Mouse (Mus musculus): Measurements from ENCODE around the gene Aamp.
A peak's percentile ranks its signal among the peaks of the same experiment; 100 is the strongest.
"Not testable (repeated sequence)": the region's sequence is repeated elsewhere in the genome, so short reads cannot be mapped to it uniquely, and the experiment has no call there.

The Aamp gene

DNA sequence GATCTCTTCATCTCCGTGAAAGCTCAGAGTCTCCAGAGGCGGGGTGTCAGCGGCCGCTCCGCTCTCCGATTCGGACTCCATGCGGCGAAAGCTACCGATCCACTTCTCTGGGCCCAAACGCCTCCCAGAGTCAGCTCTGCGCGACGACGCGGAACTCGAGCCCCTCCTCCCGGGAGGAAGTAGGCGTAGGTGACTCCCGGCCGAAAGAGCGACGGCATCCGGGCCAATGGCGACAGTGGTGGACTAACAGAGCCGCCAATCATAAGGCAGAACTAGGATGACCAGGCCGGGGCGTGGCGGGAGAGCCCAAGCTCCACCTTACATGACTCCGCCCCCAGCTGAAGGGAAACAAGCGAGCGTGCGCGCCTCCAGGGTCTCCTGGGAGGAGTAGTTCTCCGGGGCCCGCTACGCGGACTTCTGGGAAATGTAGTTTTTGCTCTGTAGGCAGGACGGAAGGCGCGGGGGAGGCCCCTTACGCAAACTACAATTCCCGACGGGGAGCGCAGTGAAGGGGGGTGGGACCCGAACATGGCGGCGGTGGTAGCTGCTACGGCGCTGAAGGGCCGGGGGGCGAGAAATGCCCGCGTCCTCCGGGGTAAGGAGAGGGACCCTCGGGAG is at the start of gene Aamp, which contains the start of gene Pnkd:
Gene Aamp (minus strand): TSS at position 196 of the 618 bp plus-strand sequence.
Gene Pnkd (plus strand): TSS at position 388 of the 618 bp plus-strand sequence.
- peak; percentile 100 for DNase-seq (ENCODE audit: low spot score in 2 of 2)

DNA sequence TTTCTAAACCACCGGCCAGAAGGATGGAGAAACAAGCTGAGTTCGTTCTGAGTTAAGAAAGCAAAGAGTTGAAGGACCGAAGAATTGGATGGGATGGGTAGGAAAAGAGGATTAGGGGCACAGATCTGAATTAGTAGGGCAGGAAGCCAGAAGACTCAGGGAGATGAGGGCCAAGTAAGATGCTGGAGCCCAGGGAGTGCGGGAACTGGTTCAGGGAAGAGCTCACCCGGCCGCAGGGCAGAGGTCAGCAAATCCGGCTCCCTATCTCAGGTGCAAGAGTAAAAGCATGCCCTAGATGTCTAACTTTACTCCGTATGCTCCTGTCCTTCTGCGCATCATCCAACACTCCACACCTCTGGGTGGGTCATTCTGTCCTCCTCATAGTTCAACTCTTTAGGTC is 48.4 kb upstream of the Aamp start:
- DNase-seq (ENCODE audit: low spot score in 2 of 2), result no peak

DNA sequence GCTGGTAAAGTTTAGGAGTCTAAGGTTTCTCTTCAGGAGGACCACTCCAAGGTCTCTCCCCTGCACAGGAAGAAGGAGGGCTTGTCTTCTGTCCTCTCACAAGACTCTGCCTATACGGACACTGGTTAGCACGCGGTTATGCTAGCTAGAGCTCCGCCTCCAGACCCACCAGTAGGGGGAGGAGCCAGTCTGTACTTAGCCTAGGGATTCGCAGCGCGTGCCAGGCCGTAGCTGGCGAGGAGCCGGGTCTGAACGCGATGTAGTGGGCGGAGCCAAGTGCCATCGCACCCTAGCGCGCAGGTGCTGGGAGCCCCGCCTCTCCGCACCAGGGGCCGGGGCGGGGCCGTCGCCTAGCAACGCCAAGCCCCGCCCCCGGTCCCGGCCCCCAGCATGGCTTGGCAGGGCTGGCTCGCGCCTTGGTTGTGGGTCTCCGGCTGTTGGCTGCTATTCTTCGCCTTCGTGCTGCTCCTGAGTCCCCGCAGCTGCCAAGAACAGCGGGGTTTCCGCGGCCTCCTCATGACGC is 47.8 kb upstream of the Aamp start:
- DNase-seq (ENCODE audit: low spot score in 2 of 2), result peak; percentile 89 to 91

DNA sequence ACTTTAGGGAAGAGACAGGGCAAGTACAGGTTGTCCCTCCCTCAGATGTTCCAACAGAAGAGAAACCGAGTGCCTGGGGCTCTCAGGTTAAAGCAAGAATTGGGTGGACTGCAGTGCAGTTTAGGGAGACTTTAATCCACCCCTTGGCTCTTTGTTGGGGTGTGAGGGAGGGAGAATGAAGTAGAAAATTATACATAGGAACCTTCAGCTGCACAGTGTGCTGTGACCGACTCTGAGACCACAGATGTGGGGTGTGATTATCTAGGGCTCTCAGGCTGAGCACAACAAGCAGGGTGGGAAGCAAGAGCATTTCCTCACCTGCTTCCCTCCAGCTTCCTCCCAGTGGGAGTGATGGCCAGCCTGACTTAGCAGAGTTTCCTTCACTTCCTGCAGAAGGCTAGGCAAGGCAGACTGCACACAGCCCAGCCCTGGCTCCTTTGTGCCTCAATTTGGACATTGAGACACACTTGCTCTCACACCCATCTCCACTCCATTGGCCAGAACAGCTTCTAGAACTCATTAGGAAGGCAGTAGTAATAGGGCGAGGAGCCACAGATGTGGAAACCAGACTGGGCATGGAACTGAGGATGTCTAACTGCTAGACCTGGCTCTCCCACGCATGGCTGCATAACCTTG is 46.6 kb upstream of the Aamp start:
- DNase-seq (ENCODE audit: low spot score in 2 of 2), result no peak

DNA sequence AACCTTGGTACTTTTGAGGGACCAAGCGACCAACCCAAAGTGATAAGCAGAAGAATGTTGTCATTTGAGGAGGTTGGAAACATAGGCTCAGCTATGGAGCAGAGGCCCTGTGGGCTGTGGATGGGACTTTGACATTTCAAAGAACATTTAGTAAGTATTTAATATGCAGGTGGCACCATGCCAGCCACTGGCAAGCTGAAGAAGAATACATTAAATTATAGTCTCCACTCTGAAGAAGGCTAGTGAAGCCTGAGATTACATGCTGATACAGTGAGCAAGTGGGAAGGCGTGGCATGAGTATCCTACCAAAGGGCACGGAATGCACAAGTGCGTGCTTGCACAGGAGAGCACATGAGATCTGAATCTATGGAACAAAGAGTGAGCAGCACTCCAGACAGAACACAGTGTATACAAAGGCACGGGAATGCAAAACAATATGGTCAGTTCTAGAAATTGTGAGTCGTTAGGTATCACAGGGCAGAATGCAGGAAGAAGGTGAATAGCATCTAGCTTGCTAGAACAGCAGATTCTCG is 45.4 kb upstream of the Aamp start:
- no peak for DNase-seq (ENCODE audit: low spot score in 2 of 2)

DNA sequence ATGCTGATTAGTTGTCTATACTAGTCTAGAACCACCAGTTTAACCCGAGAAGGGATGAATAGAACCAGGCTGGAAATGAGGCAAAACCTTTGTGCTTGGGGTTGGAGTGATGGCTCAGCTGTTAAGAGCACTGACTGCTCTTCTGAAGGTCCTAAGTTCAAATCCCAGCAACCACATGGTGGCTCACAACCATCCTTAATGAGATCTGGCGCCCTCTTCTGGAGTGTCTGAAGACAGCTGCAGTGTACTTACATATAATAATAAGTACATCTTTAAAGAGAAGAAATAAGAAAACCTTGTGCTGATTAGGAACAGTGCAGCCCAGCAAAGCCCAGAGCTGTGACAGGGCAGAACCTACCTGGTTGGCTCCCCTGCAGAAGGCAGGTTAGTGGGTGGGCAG is 42.4 kb upstream of the Aamp start:
- not testable (repeated sequence) for DNase-seq (ENCODE audit: low spot score in 2 of 2)

DNA sequence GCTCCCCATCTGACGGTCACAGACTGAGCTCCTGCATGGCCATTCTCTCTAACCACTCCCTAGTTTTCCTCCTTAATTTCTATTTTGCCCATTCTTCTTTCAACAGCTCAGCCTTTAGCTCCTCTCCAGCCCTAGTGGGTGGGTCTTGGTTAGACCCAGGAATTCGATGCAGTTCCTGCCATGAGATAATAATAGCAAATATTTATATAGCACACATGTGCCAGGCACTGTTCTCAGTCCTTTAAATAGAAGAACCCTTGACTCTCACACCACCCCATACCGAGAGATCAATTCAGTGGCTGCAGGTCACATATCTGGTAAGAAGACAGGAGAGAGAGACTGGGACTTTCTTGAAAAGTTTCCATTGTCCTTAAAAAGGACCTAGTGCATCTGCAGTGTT is 36.9 kb upstream of the Aamp start:
- DNase-seq (ENCODE audit: low spot score in 2 of 2), result no peak

DNA sequence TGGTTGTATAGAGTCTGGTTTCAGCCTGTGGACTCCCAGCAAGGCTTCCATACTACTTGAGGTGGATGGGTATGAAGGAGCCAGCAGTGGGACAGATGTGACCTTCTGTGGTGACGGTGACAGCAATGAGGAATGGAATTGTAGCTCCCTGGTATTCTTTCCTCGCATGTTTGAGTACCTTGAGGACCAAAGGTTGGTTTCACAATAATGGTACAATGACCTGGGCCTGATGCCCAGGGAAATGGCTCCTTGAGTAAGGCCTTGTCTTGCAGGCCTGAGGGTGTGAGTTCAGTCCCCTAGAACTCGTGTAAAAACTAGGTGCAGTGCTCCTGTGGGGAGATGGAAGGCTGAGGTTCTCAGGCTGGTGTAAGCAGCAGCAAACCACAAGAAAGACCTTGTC is 34.2 kb upstream of the Aamp start:
- no peak for DNase-seq (ENCODE audit: low spot score in 2 of 2)

DNA sequence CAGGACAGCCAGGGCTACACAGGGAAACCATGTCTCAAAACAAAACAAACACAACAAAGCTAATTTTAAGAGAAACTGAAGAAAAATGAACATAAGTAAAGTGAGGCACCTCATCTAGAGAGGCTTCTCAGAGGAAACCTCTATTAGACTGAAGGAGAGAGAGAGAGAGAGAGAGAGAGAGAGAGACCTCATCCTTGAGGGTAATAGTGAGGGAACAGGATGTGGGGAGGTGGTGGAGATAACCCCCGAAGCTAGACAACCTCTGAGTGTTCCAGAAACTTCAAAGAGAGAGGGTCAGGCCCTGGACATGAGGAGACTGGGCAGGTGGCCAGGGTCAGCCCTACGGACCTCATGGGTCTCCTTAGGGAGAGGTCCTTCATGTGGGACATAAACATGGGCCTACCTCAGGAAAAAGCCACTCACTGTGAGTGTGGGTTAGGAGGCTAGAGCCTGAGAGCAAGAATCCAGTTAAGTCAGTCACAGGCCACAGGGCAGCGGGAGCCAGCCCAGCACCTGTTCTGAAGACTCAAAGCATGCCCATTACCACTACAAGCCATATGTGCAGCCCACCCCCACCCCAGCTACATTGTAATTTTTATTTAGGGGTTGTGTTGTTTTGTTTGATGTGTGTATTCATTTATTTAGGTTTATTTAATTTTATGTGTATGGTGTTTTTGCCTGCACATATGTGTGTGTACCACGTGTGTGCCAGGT is 31.7 kb upstream of the Aamp start:
- DNase-seq (ENCODE audit: low spot score in 2 of 2), result no peak

DNA sequence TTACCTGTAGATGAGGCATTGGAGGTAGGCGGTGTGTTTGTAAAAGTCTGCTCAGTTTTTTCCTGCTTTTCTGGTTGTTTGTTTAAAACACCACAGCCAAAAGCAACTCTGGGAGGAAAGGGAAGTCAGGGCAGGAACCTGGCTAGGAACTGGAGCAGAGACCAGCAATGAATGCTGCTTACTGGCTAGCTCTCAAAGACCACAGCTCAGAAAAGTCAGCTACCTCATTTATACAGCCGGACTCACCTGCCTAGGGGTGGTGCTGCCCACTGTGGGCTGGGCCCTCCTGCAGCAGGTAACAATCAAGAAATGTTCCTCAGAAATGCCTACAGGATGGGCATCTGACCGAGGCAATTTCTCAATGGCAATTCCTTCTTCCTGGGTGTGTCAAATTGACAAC is 30.3 kb upstream of the Aamp start:
- DNase-seq (ENCODE audit: low spot score in 2 of 2), result no peak

DNA sequence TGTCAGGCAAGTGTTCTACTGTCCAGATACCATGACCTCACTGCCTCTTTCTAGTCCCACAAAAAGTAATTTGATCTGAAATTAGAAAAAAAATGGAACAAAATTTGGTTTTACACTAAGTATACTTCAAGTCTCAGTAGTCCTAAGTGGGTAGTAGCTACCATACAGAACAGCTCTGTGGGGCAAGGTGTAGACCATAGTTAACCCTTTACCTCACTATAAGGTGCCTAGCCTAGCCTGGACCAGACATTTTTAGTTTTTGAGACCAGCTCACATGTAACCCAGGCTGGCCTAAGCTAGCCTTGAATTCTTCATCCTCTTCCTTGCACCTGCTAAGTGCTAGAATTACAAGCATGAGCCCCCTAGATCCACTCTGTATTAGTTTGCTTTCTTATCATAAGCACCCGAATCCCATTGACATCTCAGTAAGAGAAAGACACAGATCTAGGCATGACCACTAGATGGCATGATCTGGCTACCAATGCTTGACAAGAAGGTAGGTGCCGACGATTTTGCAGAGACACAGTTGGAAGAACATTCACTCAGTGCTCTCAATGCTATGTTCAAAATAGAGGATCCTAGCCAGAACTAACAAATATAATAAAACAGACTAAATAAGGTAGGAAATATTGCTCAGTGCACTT is 28.6 kb upstream of the Aamp start:
- peak; percentile 53 to 69 for DNase-seq (ENCODE audit: low spot score in 2 of 2)

DNA sequence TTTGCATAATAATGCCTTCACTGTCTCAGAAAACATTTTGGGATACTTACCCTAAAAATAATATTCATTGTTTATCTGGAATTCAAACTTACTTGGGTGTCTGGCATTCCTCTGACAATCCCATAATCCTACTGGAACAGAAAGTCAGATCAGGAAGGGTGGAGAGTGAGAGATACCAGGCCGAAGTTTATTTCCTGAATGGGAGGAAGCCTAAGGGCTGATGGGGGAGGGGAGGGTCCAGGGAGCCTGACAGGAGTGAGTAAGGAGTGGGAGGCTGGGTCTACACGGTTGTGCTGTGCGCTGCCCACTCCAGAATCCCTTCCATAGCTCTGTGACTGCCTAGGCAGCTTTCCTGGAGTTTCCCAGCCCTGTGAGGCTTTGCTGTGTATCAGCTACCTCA is 25.2 kb upstream of the Aamp start:
- no peak for DNase-seq (ENCODE audit: low spot score in 2 of 2)

DNA sequence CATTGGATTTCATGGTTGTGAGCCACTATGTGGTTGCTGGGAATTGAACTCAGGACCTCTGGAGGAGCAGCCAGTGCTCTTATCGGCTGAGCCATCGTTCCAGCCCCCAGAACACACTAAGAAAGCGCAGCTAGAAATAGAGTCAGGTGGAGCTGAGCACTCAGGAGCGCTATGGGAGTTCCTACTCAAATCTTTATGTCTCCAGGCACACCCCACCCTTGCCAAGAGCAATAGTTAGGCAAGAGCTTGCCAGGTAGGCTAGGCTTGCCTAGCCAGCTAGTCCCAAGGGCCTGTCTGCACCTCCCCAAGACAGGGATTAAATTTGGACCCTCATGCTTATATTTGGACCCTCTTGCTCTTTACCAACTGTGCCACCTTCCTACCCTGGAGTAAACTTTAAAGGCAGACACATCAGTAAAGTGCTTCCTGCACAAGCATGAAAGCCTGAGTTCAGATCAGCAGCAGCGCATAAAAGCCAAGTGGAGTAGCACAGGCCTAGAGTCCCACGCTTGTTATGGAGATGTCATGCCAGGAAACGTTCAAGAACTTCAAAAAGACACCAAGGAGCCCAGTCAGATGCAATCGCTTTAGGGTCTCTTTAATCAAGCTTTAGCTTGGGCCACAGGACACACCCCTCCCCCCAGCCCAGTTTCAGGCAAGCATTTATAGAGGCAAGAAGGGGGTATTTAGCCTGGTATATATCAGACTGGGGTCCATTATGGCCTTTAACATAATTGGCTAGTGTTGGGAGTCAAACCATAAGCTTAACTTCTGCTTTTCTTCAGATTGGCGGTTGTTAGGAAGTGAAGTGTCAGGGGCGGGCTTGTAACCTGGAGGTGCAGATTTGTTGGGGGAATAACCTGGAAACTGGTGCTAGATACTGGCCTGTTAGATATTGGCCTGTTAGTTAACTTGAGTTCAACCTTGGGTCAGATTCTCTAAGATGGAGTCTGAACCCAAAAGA is 23.7 kb upstream of the Aamp start:
- DNase-seq (ENCODE audit: low spot score in 2 of 2), result no peak

DNA sequence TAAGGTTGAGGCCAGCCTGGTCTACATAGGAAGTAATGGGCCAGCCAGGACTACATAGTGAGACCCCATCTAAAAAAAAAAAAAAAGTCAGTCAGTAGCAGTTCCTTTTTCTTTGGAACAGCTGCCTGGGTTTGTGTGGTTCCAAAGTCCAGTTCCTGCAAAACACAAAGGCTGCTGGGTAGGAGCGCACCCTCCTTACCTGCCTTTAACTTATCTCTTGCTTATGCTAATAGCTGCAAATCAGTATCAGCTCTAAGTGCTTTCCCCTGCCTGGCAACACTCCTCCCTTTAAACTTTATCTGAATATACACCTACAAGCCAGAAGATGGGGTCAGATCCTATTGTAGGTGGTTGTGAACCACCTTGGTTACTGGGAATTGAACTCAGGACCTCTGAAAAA is 22.6 kb upstream of the Aamp start:
- DNase-seq (ENCODE audit: low spot score in 2 of 2), result no peak

DNA sequence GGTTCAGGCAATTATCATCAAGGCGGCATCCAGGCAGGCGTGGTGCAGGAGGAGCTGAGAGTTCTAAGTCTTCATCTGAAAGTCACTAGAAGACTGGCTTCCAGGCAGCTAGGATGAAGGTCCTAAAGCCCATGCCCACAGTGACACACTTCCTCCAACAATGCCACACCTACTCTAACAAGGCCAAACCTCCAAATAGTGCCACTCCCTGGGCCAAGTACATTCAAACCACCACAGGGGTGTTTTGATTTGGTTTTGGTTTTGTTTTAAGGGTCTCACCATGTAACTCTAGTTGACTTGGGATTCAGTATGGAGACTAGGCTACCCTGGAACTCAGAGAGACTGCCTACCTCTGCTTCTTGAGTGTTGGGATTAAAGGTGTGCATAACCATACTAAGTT is 21.0 kb upstream of the Aamp start, which contains the start of gene Tmbim1:
Gene Tmbim1 (minus strand): TSS at position 101 of the 400 bp plus-strand sequence.
- no peak for DNase-seq (ENCODE audit: low spot score in 2 of 2)

DNA sequence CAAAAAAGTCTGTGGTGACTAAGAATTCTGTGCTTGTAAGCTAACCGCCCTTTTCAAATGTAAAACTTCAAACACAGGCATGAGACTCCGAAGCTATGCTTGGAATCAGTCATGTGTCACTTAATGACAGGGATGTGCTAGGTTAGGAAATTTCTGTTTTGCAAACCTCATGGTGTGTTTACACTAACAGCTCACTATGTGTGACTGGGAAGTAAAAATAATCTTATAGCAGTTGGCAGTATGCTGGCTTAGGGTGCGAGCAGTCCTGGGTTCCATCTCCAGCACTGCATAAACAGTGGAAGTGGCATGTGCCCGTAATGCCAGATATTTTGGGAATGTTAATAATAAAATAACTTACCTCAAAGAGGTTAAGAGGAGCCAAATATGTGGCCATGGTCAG is 20.4 kb upstream of the Aamp start:
- no peak for DNase-seq (ENCODE audit: low spot score in 2 of 2)

DNA sequence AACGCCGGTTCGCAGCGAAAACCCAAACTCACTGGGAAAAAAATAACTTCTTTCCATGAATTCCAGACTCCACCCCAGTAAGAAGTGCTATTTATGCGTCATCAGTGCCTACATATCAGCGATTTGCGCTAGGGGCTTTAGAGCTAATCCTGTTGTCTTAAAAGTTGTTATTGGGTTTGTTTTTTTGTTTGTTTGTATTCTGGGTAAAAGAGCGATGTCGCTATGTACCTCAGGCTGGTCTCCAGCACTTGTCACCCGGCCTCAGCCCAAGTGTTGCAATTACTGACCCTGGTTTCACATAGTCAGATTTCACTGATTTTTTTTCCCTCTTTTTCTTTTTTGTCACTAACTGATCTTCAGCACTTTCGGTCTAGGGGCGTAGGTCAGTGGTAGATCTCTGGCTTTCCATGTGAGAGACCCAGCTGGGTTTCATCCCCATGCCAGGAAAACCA is 19.8 kb upstream of the Aamp start:
- DNase-seq (ENCODE audit: low spot score in 2 of 2), result no peak

DNA sequence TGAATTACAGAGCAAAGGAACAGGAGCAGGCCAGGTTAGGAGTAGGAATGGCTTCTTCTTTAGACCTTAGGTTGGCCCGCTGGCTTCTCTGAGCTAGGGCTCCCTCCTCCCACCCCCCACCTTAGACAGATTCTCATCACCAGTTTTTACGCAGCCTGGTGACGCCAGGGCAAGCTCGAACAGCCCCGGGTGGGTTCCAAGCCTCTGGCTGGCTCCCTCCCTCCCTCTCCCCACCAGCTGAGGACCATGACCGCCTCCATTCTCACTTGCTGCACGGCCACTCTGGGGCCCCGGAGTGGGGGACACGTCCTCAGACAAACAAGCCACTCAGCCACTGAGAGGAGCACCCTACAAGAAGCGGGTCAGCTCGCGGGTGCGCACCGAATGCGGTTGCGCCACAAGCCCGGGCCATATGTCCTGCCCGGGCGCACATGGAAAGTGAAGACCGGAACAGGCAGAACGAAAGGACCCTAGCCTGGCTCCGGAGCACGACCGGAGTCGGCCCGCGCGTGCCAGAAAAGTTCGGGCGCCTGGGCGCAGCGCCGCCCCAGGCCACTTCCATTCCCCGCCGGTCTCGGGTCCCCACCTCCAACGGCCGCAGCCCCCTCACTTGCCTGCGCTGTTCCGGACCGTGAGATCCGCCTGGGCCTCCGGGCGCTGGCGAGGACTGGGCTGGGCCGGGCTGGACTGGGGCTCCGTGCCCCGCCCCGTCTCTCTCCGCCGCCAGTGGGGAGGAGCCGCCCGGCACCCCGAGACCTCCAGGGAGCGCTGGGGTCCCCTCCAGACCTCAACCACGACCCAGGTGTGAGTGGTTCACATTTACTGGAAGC is 19.2 kb upstream of the Aamp start:
- DNase-seq (ENCODE audit: low spot score in 2 of 2), result peak; percentile 30 to 47

DNA sequence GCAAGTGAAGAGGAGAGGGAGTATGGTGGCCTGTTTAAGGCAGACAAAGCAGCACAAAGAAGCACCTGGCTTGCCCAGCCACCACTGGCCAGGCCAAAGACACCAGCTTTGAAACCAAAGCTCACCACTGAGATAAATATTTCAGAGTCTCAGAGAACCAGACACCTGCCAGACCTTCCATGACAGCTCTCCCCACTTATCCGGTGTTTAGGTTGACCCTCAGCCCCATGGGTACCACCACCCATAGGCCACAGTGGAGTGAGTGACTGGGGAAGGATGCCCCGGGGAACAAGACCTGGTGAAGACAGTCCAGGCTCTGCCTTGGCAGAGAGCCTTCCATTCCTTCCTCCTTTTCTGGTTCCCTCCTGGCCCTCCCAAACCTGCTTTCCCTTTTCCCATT is 18.3 kb upstream of the Aamp start:
- DNase-seq (ENCODE audit: low spot score in 2 of 2), result no peak

DNA sequence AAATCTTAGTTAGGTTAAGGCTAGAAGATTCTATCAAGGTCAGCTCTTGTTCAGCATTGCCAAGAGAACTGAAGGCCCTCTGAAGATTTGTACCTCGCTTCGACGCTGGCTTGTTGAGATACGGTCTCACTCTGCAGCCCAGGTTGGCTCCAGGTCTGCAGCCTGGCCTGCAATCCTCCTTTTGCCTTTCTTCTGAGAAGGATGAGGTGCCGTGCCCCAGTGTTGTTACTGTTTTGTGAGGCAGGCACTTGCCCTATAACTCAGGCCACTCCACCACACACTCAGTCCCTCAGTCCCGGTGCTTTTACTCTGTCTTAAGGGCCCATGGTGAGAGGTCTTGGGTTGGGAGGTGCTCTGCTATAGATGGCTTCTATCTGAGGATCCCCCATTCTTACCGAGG is 17.7 kb upstream of the Aamp start:
- no peak for DNase-seq (ENCODE audit: low spot score in 2 of 2)
